Mouse (Mus musculus) gastrocnemius, postnatal 14 days (tissue): ENCODE measurements around the gene Cdk4. TPM values are rescaled to one million over a fixed set of nuclear protein-coding genes. Genes with fewer than 3 reads are reported as not detected.

Experiments
- total RNA-seq, 2 experiments: library from RNA; stranded (reverse); gene quantifications; 2 replicates each; pipeline ENCODE4 v1.2.3; 2021

The Cdk4 gene
- total RNA-seq, 2 experiments from 2014 or later: 62.5 to 84.0 TPM

Other genes starting within 250 kb of the Cdk4 start
- gene Atp23, start 162.2 kb upstream of the Cdk4 start, total RNA-seq: 1 to 10 TPM; 1.6 to 2.9 TPM
- gene Ctdsp2, start 84.8 kb upstream of the Cdk4 start, total RNA-seq: 100 to 1,000 TPM in 1 of 2 experiments, 10 to 100 TPM in 1; 98.5 to 102 TPM
- gene Avil, start 62.8 kb upstream of the Cdk4 start, total RNA-seq: under 1 TPM; 0.51 to 0.64 TPM
- 10 to 100 TPM; 24.8 to 27.9 TPM for gene Tsfm, start 32.7 kb upstream of the Cdk4 start, total RNA-seq
- 10 to 100 TPM; 11.1 to 14.8 TPM for gene Mettl1, start 22.1 kb upstream of the Cdk4 start, total RNA-seq
- gene Eef1akmt3, start 22.0 kb upstream of the Cdk4 start, total RNA-seq: under 1 TPM; 0.27 to 0.43 TPM
- under 1 TPM; 0.10 to 0.16 TPM for gene Cyp27b1, start 15.3 kb upstream of the Cdk4 start, total RNA-seq
- gene March9, start 3.4 kb upstream of the Cdk4 start, total RNA-seq: 1 to 10 TPM in 1 of 2 experiments, under 1 TPM in 1; 0.82 to 1.2 TPM
- 10 to 100 TPM; 26.5 to 31.6 TPM for gene Tspan31, start 6.7 kb downstream of the Cdk4 start, total RNA-seq
- 1 to 10 TPM; 3.4 to 6.7 TPM for gene Agap2, start 11.8 kb downstream of the Cdk4 start, total RNA-seq
- 10 to 100 TPM; 20.3 to 23.5 TPM for gene Os9, start 57.6 kb downstream of the Cdk4 start, total RNA-seq
- 1 to 10 TPM; 1.5 to 1.9 TPM for gene B4galnt1, start 101.7 kb downstream of the Cdk4 start, total RNA-seq
- 1 to 10 TPM; 3.7 to 7.6 TPM for gene Slc26a10, start 117.1 kb downstream of the Cdk4 start, total RNA-seq
- gene Arhgef25, start 126.5 kb downstream of the Cdk4 start, total RNA-seq: 10 to 100 TPM; 13.9 to 14.4 TPM
- gene Dtx3, start 132.2 kb downstream of the Cdk4 start, total RNA-seq: 10 to 100 TPM; 22.2 to 24.8 TPM
- 1 to 10 TPM; 6.3 to 7.6 TPM for gene Pip4k2c, start 148.1 kb downstream of the Cdk4 start, total RNA-seq
- gene Kif5a, start 199.8 kb downstream of the Cdk4 start, total RNA-seq: under 1 TPM; 0.45 to 0.53 TPM
- gene Dctn2, start 202.8 kb downstream of the Cdk4 start, total RNA-seq: 100 to 1,000 TPM in 1 of 2 experiments, 10 to 100 TPM in 1; 99.8 to 103 TPM
- 10 to 100 TPM; 16.1 to 17.1 TPM for gene Mbd6, start 225.5 kb downstream of the Cdk4 start, total RNA-seq
- gene Mars, start 248.3 kb downstream of the Cdk4 start, total RNA-seq: 10 to 100 TPM; 50.3 to 56.0 TPM